Mouse (Mus musculus): Measurements from ENCODE around the gene Camkk2. TPM values are rescaled to one million over a fixed set of nuclear protein-coding genes. Genes with fewer than 3 reads are reported as not detected.

Camkk2 gene
- total RNA-seq, 2 experiments from 2014 or later, result 3.6 to 5.2 TPM

GRCm38 (mm10) chr5:122700109-122700836 lies 78.9 kb downstream of the Camkk2 start:
- intact Hi-C loops (cut with DNase I), result no loop called here
- Histone ChIP-seq H3K27ac (no peak overlapping the region), H3K4me3 (no peak overlapping the region)
- no peak for DNase-seq
- no peak for TF ChIP-seq CTCF (IDR thresholded peaks at IDR 0.05)

- Histone ChIP-seq H3K4me3 (peak overlapping the region; percentile 9; the same call in 1 of the 2 replicates), H3K27ac (peak overlapping the region; percentile 75)
- intact Hi-C loops (cut with DNase I), result no loop called here
- TF ChIP-seq CTCF (IDR thresholded peaks at IDR 0.05), result no peak
- no peak for DNase-seq
These were observed 80.5 kb downstream of the Camkk2 start for GRCm38 (mm10) chr5:122698701-122699060.

GRCm38 (mm10) chr5:122698041-122698700 lies 81.0 kb downstream of the Camkk2 start:
- intact Hi-C loops (cut with DNase I), result no loop called here
- Histone ChIP-seq H3K4me3 (peak overlapping the region; percentile 9; the same call in 1 of the 2 replicates), H3K27ac (peak overlapping the region; percentile 75)
- peak; percentile 47 for DNase-seq
- no peak for TF ChIP-seq CTCF (IDR thresholded peaks at IDR 0.05)

- intact Hi-C loops (cut with DNase I), result no loop called here
- TF ChIP-seq CTCF (IDR thresholded peaks at IDR 0.05), result no peak
- H3K4me3 ChIP-seq, result no peak overlapping the region
- H3K27ac ChIP-seq, result no peak overlapping the region
- no peak for DNase-seq
These were observed 83.7 kb downstream of the Camkk2 start for GRCm38 (mm10) chr5:122695516-122695915.

- intact Hi-C loops (cut with DNase I), result no loop called here
- Histone ChIP-seq H3K27ac (no peak overlapping the region), H3K4me3 (no peak overlapping the region)
- no peak for TF ChIP-seq CTCF (IDR thresholded peaks at IDR 0.05)
- no peak for DNase-seq
These were observed 85.6 kb downstream of the Camkk2 start for GRCm38 (mm10) chr5:122693431-122694207.

- no peak for TF ChIP-seq CTCF (IDR thresholded peaks at IDR 0.05)
- DNase-seq, result no peak
- H3K27ac ChIP-seq, result no peak overlapping the region
- intact Hi-C loops (cut with DNase I), result no loop called here
- no peak overlapping the region for H3K4me3 ChIP-seq
These were observed 88.7 kb downstream of the Camkk2 start for GRCm38 (mm10) chr5:122690486-122690885.

- no peak overlapping the region for H3K4me3 ChIP-seq
- intact Hi-C loops (cut with DNase I), result no loop called here
- no peak for DNase-seq
- no peak overlapping the region for H3K27ac ChIP-seq
- no peak for TF ChIP-seq CTCF (IDR thresholded peaks at IDR 0.05)
These were observed 90.1 kb downstream of the Camkk2 start for GRCm38 (mm10) chr5:122689153-122689552.

GRCm38 (mm10) chr5:122687391-122687790 lies 91.8 kb downstream of the Camkk2 start:
- H3K27ac ChIP-seq, result no peak overlapping the region
- no peak for TF ChIP-seq CTCF (IDR thresholded peaks at IDR 0.05)
- intact Hi-C loops (cut with DNase I), result no loop called here
- no peak for DNase-seq
- H3K4me3 ChIP-seq, result no peak overlapping the region

- TF ChIP-seq CTCF (IDR thresholded peaks at IDR 0.05), result no peak
- Histone ChIP-seq H3K4me3 (no peak overlapping the region), H3K27ac (no peak overlapping the region)
- intact Hi-C loops (cut with DNase I), result no loop called here
- peak; percentile 24 for DNase-seq
These were observed 95.3 kb downstream of the Camkk2 start for GRCm38 (mm10) chr5:122683926-122684325.

GRCm38 (mm10) chr5:122681276-122681675 lies 97.9 kb downstream of the Camkk2 start:
- Histone ChIP-seq H3K4me3 (no peak overlapping the region), H3K27ac (no peak overlapping the region)
- TF ChIP-seq CTCF (IDR thresholded peaks at IDR 0.05), result no peak
- intact Hi-C loops (cut with DNase I), result no loop called here
- no peak for DNase-seq

Small RNA genes within 50 kb of the gene (microRNA-seq; reads per million reads assigned to microRNA genes)
- gene Mir8115, result not detected

Other genes with a start within 250 kb of the Camkk2 start
- gene Ift81, start 164.9 kb downstream of the Camkk2 start, total RNA-seq (2021), result 1 to 10 TPM; 4.6 to 8.5 TPM
- 1 to 10 TPM; 1.8 TPM for gene P2rx7, start 135.5 kb downstream of the Camkk2 start, total RNA-seq (2021)
- 1 to 10 TPM; 3.8 to 5.5 TPM for gene P2rx4, start 71.9 kb downstream of the Camkk2 start, total RNA-seq (2021)
- gene Anapc5, start 41.9 kb upstream of the Camkk2 start, total RNA-seq (2021), result 100 to 1,000 TPM; 366 to 502 TPM
- 10 to 100 TPM; 20.0 to 21.4 TPM for gene Rnf34, start 70.6 kb upstream of the Camkk2 start, total RNA-seq (2021)
- gene Kdm2b, start 210.4 kb upstream of the Camkk2 start, total RNA-seq (2021), result 10 to 100 TPM; 11.5 to 13.3 TPM
- gene Orai1, start 235.7 kb upstream of the Camkk2 start, total RNA-seq (2021), result 10 to 100 TPM; 32.1 to 38.7 TPM

Measured in gastrocnemius, adult 2 months (tissue).